Mouse (Mus musculus): ENCODE measurements around the gene Icam5. TPM values are rescaled to one million over a fixed set of nuclear protein-coding genes. Genes with fewer than 3 reads are reported as not detected.
A peak's percentile ranks its signal among the peaks of the same experiment; 100 is the strongest.

The Icam5 gene
- polyA plus RNA-seq, 1 experiment from 2014 or later, result 0.08 TPM

DNA sequence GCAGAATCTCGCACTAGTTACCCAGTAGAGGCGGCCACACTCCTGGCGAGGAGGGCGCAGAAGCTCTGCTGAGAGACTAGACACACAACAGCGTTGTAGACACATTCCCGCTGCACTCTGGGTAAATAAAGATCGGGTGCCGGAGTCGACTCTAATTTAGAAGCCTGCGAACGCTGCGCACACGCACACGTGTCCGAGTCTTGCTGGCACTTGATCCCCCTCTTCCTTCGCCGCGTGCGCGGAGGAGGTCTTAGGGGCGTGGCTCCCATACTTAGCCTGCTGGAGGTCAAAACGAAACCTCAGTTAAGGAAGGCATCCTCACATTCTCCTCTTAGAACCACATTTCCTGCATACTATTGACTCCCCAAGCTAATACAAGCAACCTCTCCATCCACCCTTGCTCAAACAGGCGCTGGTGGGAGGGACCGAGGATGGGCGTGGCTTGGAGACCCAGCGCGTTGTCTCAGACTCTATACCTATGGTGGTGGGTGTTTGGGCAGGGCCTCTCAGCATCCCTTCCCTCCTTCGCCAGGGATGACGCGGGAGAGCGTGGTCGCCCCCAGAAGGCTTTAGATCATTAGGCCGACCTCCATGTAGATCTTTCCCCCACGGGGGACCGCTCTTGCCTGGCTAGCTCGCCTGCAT lies 500 bp upstream of the Icam5 start:
- no peak for TF ChIP-seq CTCF (IDR thresholded peaks at IDR 0.05; ENCODE audit: low read depth)
- peak overlapping the region; percentile 95 for H3K4me2 ChIP-seq (replicated peaks; ENCODE audit: low read depth)
- peak; percentile 23 for ATAC-seq
- under 1% methylated on average over 36 of the region's 36 CpGs for WGBS
- peaks cover 8% of the 10 kb centered on the region; the same call in 1 of the 2 replicates for H3K36me3 ChIP-seq (ENCODE audit: control insufficient read depth, insufficient read depth)
- peaks cover 45% of the 10 kb centered on the region for H3K27me3 ChIP-seq (replicated peaks; ENCODE audit: control insufficient read depth, insufficient read depth, low read length)
- peak overlapping the region; percentile 26 for H3K9ac ChIP-seq (ENCODE audit: low read depth, low read length)
- peaks cover 20% of the 10 kb centered on the region for H3K4me1 ChIP-seq (replicated peaks; ENCODE audit: control insufficient read depth, insufficient read depth, low read length)
- H3K9me3 ChIP-seq (ENCODE audit: control insufficient read depth), result no peaks in the 10 kb centered on the region
- no peak overlapping the region; the same call in 1 of the 2 replicates for H3K27ac ChIP-seq (ENCODE audit: low read depth, low read length)
- peak overlapping the region; percentile 53 for H3K4me3 ChIP-seq (ENCODE audit: low read depth, low read length)

DNA sequence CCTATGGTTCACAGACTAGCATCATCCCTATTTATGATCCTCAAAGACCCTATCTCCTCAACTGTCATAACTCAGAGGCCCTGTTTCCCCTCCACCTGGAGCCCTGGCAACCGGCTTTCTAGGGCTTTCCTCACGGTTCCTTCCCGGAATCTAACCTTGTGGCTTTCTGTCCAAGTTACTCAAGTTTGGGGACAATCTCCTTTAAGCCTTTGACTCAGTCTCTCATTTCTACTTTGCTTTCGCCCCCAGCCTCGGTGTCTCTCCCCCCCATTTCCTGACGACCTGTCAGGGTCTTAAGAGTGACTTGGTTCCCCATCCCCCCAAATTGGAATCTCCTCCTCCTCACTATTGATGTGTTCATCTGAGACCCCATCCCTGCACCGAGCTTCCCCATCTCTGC lies 618 bp downstream of the Icam5 start:
- Histone ChIP-seq H3K9ac (ENCODE audit: low read depth, low read length) (no peak overlapping the region), H3K36me3 (ENCODE audit: control insufficient read depth, insufficient read depth) (peaks cover 6% of the 10 kb centered on the region; the same call in 1 of the 2 replicates), H3K4me1 (replicated peaks; ENCODE audit: control insufficient read depth, insufficient read depth, low read length) (peaks cover 20% of the 10 kb centered on the region), H3K27ac (ENCODE audit: low read depth, low read length) (no peak overlapping the region), H3K4me2 (replicated peaks; ENCODE audit: low read depth) (peak overlapping the region; percentile 95), H3K9me3 (ENCODE audit: control insufficient read depth) (no peaks in the 10 kb centered on the region), H3K4me3 (ENCODE audit: low read depth, low read length) (peak overlapping the region; percentile 53), H3K27me3 (replicated peaks; ENCODE audit: control insufficient read depth, insufficient read depth, low read length) (peaks cover 56% of the 10 kb centered on the region)
- no peak for TF ChIP-seq CTCF (IDR thresholded peaks at IDR 0.05; ENCODE audit: low read depth)
- ATAC-seq, result no peak
- WGBS, result 4% methylated on average over 7 of the region's 7 CpGs

DNA sequence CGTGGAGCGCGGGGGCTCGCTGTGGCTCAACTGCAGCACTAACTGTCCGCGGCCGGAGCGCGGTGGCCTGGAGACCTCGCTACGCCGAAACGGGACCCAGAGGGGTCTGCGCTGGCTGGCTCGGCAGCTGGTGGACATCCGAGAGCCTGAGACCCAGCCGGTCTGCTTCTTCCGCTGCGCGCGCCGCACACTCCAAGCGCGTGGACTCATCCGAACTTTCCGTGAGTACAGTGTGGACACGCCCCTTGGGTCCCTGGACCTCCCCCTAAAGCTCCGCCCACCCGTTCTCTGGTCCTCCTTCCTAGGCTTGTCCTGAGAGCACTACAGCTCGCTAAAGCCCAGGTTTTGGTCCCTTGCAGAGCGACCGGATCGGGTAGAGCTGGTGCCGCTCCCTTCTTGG lies 1.3 kb downstream of the Icam5 start:
- Histone ChIP-seq H3K9ac (ENCODE audit: low read depth, low read length) (peak overlapping the region; percentile 42; the same call in 1 of the 2 replicates), H3K4me3 (ENCODE audit: low read depth, low read length) (peak overlapping the region; percentile 53), H3K36me3 (ENCODE audit: control insufficient read depth, insufficient read depth) (0 out of 2 replicates have a peak, but pooled peaks cover 1% of the 10 kb centered on the region), H3K4me2 (replicated peaks; ENCODE audit: low read depth) (peak overlapping the region; percentile 95), H3K27ac (ENCODE audit: low read depth, low read length) (no peak overlapping the region), H3K27me3 (replicated peaks; ENCODE audit: control insufficient read depth, insufficient read depth, low read length) (peaks cover 62% of the 10 kb centered on the region), H3K4me1 (replicated peaks; ENCODE audit: control insufficient read depth, insufficient read depth, low read length) (peaks cover 23% of the 10 kb centered on the region), H3K9me3 (ENCODE audit: control insufficient read depth) (no peaks in the 10 kb centered on the region)
- peak; percentile 55 for ATAC-seq
- under 1% methylated on average over 34 of the region's 34 CpGs for WGBS
- TF ChIP-seq CTCF (IDR thresholded peaks at IDR 0.05; ENCODE audit: low read depth), result no peak

DNA sequence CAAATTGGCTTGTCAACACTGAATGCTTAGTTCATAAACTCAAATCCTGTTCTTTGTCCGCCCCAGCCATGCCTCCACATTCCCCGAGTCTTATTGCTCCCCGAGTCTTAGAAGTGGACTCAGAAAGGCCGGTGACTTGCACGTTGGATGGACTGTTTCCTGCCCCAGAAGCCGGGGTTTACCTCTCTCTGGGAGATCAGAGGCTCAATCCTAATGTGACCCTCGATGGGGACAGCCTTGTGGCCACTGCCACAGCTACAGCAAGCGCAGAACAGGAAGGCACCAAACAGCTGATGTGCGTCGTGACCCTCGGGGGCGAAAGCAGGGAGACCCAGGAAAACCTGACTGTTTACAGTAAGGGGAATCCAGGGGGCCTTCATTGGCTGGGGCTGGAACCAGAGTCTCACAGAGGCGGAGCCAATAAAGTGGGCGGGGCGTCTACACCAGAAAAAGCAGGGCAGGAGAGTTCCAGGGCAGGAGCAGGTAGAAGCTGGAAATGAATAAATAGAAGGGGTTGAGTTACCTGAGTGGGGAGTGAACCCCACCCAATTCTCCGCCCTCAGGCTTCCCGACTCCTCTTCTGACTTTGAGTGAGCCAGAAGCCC lies 2.7 kb downstream of the Icam5 start:
- no peak for ATAC-seq
- Histone ChIP-seq H3K27me3 (replicated peaks; ENCODE audit: control insufficient read depth, insufficient read depth, low read length) (peaks cover 70% of the 10 kb centered on the region), H3K4me1 (replicated peaks; ENCODE audit: control insufficient read depth, insufficient read depth, low read length) (peaks cover 23% of the 10 kb centered on the region), H3K27ac (ENCODE audit: low read depth, low read length) (no peak overlapping the region), H3K9me3 (ENCODE audit: control insufficient read depth) (no peaks in the 10 kb centered on the region), H3K9ac (ENCODE audit: low read depth, low read length) (no peak overlapping the region), H3K4me3 (ENCODE audit: low read depth, low read length) (no peak overlapping the region), H3K4me2 (replicated peaks; ENCODE audit: low read depth) (0 out of 2 replicates have a peak overlapping the region, but pooled peaks have one; percentile 9), H3K36me3 (ENCODE audit: control insufficient read depth, insufficient read depth) (no peaks in the 10 kb centered on the region)
- WGBS, result 7% methylated on average over 17 of the region's 17 CpGs
- no peak for TF ChIP-seq CTCF (IDR thresholded peaks at IDR 0.05; ENCODE audit: low read depth)

DNA sequence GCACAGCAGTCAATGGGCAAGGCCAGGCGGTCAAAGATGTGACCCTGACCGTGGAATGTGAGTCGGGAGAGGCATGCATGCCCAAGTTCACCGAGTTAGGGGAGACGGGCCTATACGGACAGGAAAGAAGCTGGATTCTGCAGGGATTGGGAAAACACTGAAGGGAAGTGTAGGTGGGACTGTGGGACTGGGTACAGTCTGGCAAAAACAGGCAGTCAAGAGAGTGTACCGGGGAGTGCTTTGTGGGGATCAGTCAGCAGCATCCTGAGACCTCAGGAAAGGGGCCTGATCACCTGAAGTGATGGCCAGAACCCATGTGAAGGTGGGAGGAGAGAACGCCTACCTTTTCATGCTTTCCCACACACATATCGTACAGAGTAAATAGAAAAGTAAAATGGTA lies 3.7 kb downstream of the Icam5 start:
- H3K4me3 ChIP-seq (ENCODE audit: low read depth, low read length), result no peak overlapping the region
- ATAC-seq, result no peak
- whole genome bisulfite sequencing, result 34% methylated on average over 9 of the region's 9 CpGs

DNA sequence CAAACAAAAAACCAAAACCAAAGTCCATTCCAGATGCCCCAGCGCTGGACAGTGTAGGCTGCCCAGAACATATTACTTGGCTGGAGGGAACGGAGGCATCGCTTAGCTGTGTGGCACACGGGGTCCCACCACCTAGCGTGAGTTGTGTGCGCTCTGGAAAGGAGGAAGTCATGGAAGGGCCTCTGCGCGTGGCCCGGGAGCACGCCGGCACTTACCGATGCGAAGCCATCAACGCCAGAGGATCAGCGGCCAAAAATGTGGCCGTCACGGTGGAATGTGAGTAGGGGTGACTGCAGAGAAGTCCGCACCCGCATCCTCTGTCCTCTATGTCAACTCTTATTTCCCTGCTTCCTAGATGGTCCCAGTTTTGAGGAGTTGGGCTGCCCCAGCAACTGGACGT lies 4.3 kb downstream of the Icam5 start:
- no peak overlapping the region for H3K9ac ChIP-seq (ENCODE audit: low read depth, low read length)
- no peak overlapping the region for H3K27ac ChIP-seq (ENCODE audit: low read depth, low read length)
- ATAC-seq, result no peak
- H3K27me3 ChIP-seq (replicated peaks; ENCODE audit: control insufficient read depth, insufficient read depth, low read length), result peaks cover 70% of the 10 kb centered on the region
- peak overlapping the region; percentile 3; the same call in 1 of the 2 replicates for H3K4me3 ChIP-seq (ENCODE audit: low read depth, low read length)
- TF ChIP-seq CTCF (IDR thresholded peaks at IDR 0.05; ENCODE audit: low read depth), result no peak
- no peaks in the 10 kb centered on the region for H3K36me3 ChIP-seq (ENCODE audit: control insufficient read depth, insufficient read depth)
- 13% methylated on average over 20 of the region's 20 CpGs for WGBS
- no peak overlapping the region for H3K4me2 ChIP-seq (replicated peaks; ENCODE audit: low read depth)
- no peaks in the 10 kb centered on the region for H3K9me3 ChIP-seq (ENCODE audit: control insufficient read depth)
- peaks cover 17% of the 10 kb centered on the region for H3K4me1 ChIP-seq (replicated peaks; ENCODE audit: control insufficient read depth, insufficient read depth, low read length)

More for the DNA sequence above, 3.7 kb downstream of the Icam5 start:
- no peaks in the 10 kb centered on the region for H3K36me3 ChIP-seq (ENCODE audit: control insufficient read depth, insufficient read depth)
- H3K4me1 ChIP-seq (replicated peaks; ENCODE audit: control insufficient read depth, insufficient read depth, low read length), result peaks cover 19% of the 10 kb centered on the region
- no peak overlapping the region for H3K4me2 ChIP-seq (replicated peaks; ENCODE audit: low read depth)
- TF ChIP-seq CTCF (IDR thresholded peaks at IDR 0.05; ENCODE audit: low read depth), result no peak
- H3K27me3 ChIP-seq (replicated peaks; ENCODE audit: control insufficient read depth, insufficient read depth, low read length), result peaks cover 70% of the 10 kb centered on the region
- H3K9ac ChIP-seq (ENCODE audit: low read depth, low read length), result no peak overlapping the region
- no peaks in the 10 kb centered on the region for H3K9me3 ChIP-seq (ENCODE audit: control insufficient read depth)
- H3K27ac ChIP-seq (ENCODE audit: low read depth, low read length), result no peak overlapping the region
